Comparison of ENCODE assay signal across 20 mouse cellular contexts in the genomic region with DNA sequence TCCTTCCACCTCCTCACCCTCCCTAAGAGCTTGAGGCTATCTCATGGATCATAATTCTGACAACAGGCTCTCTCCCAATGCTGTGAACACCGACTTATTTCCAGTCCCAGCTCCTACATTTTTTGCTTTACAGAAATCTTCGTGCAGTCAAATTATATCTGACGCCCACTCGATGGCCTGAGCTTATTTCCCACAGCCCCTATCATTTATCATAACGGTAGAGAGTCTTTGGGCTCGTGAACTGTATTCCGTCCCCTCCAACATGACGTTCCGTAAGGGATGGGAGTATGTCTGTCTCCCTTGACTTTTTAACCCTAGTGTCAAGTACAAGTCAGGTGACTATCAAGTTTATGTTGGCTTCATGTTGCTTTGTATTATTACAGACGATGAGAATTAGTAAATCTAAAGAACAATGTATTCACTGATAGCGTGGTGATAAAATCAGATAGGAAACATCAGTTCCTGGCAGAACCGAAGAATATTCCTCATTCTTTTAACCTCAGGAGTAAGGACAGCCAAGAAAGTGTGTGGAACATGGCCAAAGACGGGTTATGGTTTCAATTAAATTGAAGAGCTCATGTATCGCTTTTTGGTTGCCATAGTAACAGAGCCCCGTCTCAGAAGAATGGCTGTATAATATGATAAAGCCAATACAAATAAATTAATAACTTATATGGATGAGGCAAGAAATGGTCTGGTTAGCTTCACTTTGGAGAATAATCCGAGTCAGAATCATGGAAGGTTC.
DNase-seq lines count a peak whose midpoint lies in the region; ATAC-seq and TF ChIP-seq lines count a peak whose summit lies in the region.
"Had no signal": no experiment of that assay in that cellular context is flagged by ENCODE, and none has a peak within 500 bp of the region (broad histone marks: within the 10 kb centered on the region; RNA-seq: fewer than 3 reads in every experiment).

No protein-coding gene starts in this region.

- no peaks in the 10 kb centered on the region for H3K27me3 ChIP-seq in forebrain, embryonic 14.5 days (replicated peaks; ENCODE audit: control insufficient read depth, insufficient read depth, low read length)
- no peaks in the 10 kb centered on the region for H3K27me3 ChIP-seq in forebrain, embryonic 11.5 days (ENCODE audit: control insufficient read depth, insufficient read depth, low read length)
- no peaks in the 10 kb centered on the region for H3K27me3 ChIP-seq in limb, embryonic 14.5 days (ENCODE audit: control insufficient read depth, insufficient read depth, low read length)
- no peaks in the 10 kb centered on the region for H3K27me3 ChIP-seq in limb, embryonic 10.5 days (ENCODE audit: low read depth, poor library complexity, severe bottlenecking)
- H3K27me3 ChIP-seq: heart, embryonic 15.5 days; limb, embryonic 13.5 days had no signal

- no peaks in the 10 kb centered on the region for H3K4me1 ChIP-seq in forebrain, embryonic 14.5 days (ENCODE audit: control insufficient read depth, insufficient read depth, low read length)
- H3K4me1 ChIP-seq in forebrain, embryonic 11.5 days (replicated peaks; ENCODE audit: control insufficient read depth, insufficient read depth, low read length): no peaks in the 10 kb centered on the region
- H3K4me1 ChIP-seq in limb, embryonic 14.5 days (ENCODE audit: control insufficient read depth, insufficient read depth, low read length): peaks cover 13% of the 10 kb centered on the region; the same call in 1 of the 2 replicates
- no peaks in the 10 kb centered on the region; the same call in 1 of the 2 replicates for H3K4me1 ChIP-seq in limb, embryonic 10.5 days

- H3K9me3 ChIP-seq in forebrain, embryonic 14.5 days (replicated peaks; ENCODE audit: control insufficient read depth, low read length): no peaks in the 10 kb centered on the region
- H3K9me3 ChIP-seq in forebrain, embryonic 11.5 days (ENCODE audit: control insufficient read depth, low read length): no peaks in the 10 kb centered on the region
- H3K9me3 ChIP-seq in limb, embryonic 14.5 days (ENCODE audit: control insufficient read depth, low read length): no peaks in the 10 kb centered on the region
- H3K9me3 ChIP-seq in limb, embryonic 10.5 days (replicated peaks): no peaks in the 10 kb centered on the region
- H3K9me3 ChIP-seq: heart, embryonic 15.5 days; limb, embryonic 13.5 days had no signal

- H3K4me2 ChIP-seq in forebrain, embryonic 14.5 days (ENCODE audit: low read length): no peak overlapping the region
- no peak overlapping the region for H3K4me2 ChIP-seq in forebrain, embryonic 11.5 days (ENCODE audit: low read depth, low read length, severe bottlenecking)
- no peak overlapping the region for H3K4me2 ChIP-seq in limb, embryonic 14.5 days (replicated peaks; ENCODE audit: low read depth, low read length, severe bottlenecking)
- H3K4me2 ChIP-seq: heart, embryonic 15.5 days; limb, embryonic 13.5 days; midbrain, embryonic 11.5 days had no signal

- intact Hi-C loops in gastrocnemius, postnatal 14 days (cut with DNase I; ENCODE audit: low total_unique reads): no loop called here

- no peak overlapping the region for H3K4me3 ChIP-seq in forebrain, embryonic 14.5 days (ENCODE audit: low read depth, low read length)
- H3K4me3 ChIP-seq in forebrain, embryonic 11.5 days (ENCODE audit: low read depth, low read length): no peak overlapping the region
- no peak overlapping the region for H3K4me3 ChIP-seq in limb, embryonic 14.5 days (replicated peaks; ENCODE audit: low read length)
- no peak overlapping the region for H3K4me3 ChIP-seq in limb, embryonic 10.5 days
- H3K4me3 ChIP-seq: heart, adult 2 months; heart, embryonic 15.5 days; limb, embryonic 13.5 days; myocyte had no signal

- H3K36me3 ChIP-seq in forebrain, embryonic 14.5 days (ENCODE audit: control insufficient read depth, insufficient read depth, low read length): no peaks in the 10 kb centered on the region
- no peaks in the 10 kb centered on the region for H3K36me3 ChIP-seq in forebrain, embryonic 11.5 days (ENCODE audit: control insufficient read depth, insufficient read depth, low read length)
- H3K36me3 ChIP-seq in limb, embryonic 14.5 days (ENCODE audit: control insufficient read depth, insufficient read depth, low read length): no peaks in the 10 kb centered on the region
- no peaks in the 10 kb centered on the region for H3K36me3 ChIP-seq in limb, embryonic 10.5 days
- H3K36me3 ChIP-seq: heart, embryonic 15.5 days; limb, embryonic 13.5 days had no signal

- no peak for TF ChIP-seq CTCF in brain, embryonic 14.5 days (IDR thresholded peaks at IDR 0.05; ENCODE audit: borderline replicate concordance, extremely low read depth, insufficient read depth, insufficient read length)

- H3K9ac ChIP-seq in forebrain, embryonic 14.5 days (ENCODE audit: low read length): no peak overlapping the region
- H3K9ac ChIP-seq in forebrain, embryonic 11.5 days (ENCODE audit: low read length): no peak overlapping the region
- H3K9ac ChIP-seq in limb, embryonic 14.5 days (ENCODE audit: low read depth, low read length, severe bottlenecking): no peak overlapping the region
- H3K9ac ChIP-seq: forebrain, postnatal 0 days; heart, embryonic 15.5 days; limb, embryonic 13.5 days; liver, embryonic 14.5 days had no signal

- ATAC-seq in forebrain, embryonic 14.5 days: no peak
- ATAC-seq in forebrain, embryonic 11.5 days (replicated peaks; ENCODE audit: low FRiP score): no peak
- peak; percentile 56; the same call in 1 of the 2 replicates for ATAC-seq in limb, embryonic 14.5 days (ENCODE audit: low FRiP score, low read depth)
- ATAC-seq: forebrain, postnatal 0 days had no signal

- no peak overlapping the region for H3K27ac ChIP-seq in forebrain, embryonic 14.5 days (ENCODE audit: low read depth, low read length)
- no peak overlapping the region for H3K27ac ChIP-seq in forebrain, embryonic 11.5 days (ENCODE audit: low read depth, low read length)
- H3K27ac ChIP-seq in limb, embryonic 14.5 days (replicated peaks; ENCODE audit: low read depth, low read length): no peak overlapping the region
- H3K27ac ChIP-seq in limb, embryonic 10.5 days: no peak overlapping the region
- H3K27ac ChIP-seq: heart, adult 2 months; heart, embryonic 15.5 days; limb, embryonic 13.5 days; liver, embryonic 14.5 days had no signal

- DNase-seq in forebrain, embryonic 14.5 days (ENCODE audit: low spot score): peak; percentile 39
- DNase-seq in forebrain, embryonic 11.5 days (ENCODE audit: low spot score): no peak
- peak; percentile 92 for DNase-seq in limb, embryonic 14.5 days (ENCODE audit: low spot score)
- DNase-seq in limb, embryonic 10.5 days (ENCODE audit: low spot score): no peak
- peak; percentile 63 for DNase-seq in brain, embryonic 14.5 days (ENCODE audit: low read depth)
- peak; percentile 34 for DNase-seq in gastrocnemius, postnatal 14 days
- DNase-seq in adrenal gland, postnatal 36 days: no peak
- DNase-seq: B cell, adult 2 months; cerebellum, adult 9-11 months; forebrain, postnatal 0 days; heart, adult 2 months; heart, postnatal 4 days; kidney, adult 8-10 months; right cerebral cortex, postnatal 14 days; thymus, adult 18-20 months had no signal

- WGBS in forebrain, embryonic 14.5 days: 87% methylated on average over 16 of the region's 16 CpGs
- WGBS in forebrain, embryonic 11.5 days: 89% methylated on average over 16 of the region's 16 CpGs
- WGBS in limb, embryonic 14.5 days: 57% methylated on average over 16 of the region's 16 CpGs
- 86% methylated on average over 16 of the region's 16 CpGs for WGBS in limb, embryonic 10.5 days

- no peak for TF ChIP-seq POLR2A in limb, embryonic 14.5 days (IDR thresholded peaks at IDR 0.05; ENCODE audit: borderline replicate concordance, extremely low read depth, insufficient read depth, insufficient read length)
- no peak for TF ChIP-seq POLR2A in brain, embryonic 14.5 days (IDR thresholded peaks at IDR 0.05; ENCODE audit: borderline replicate concordance, extremely low read depth, insufficient read depth, insufficient read length, poor library complexity, severe bottlenecking)

Comparison
In these comparisons a context has a peak if more than half of its experiments do, and no peak if none do; other contexts are left out.
1. DNase-seq: peak in forebrain, embryonic 14.5 days (single experiment), limb, embryonic 14.5 days (single experiment), brain, embryonic 14.5 days (single experiment) and gastrocnemius, postnatal 14 days (single experiment); none in forebrain, embryonic 11.5 days (single experiment), limb, embryonic 10.5 days (single experiment) and adrenal gland, postnatal 36 days (0 of 2).